Mouse (Mus musculus) kidney, adult 8-10 months (tissue): ENCODE measurements around the gene Pygl.

ENCODE experiments used
- DNase-seq, 2 experiments: peaks; one replicate each; pipeline ENCODE4 v3.0.0; 2022

The Pygl gene

GRCm38 (mm10) chr12:70231294-70231693, at the start of gene Pygl:
Gene Pygl, minus strand, starts transcription at chr12:70231488.
- DNase-seq: no peak

- no peak for DNase-seq
These were observed 49.6 kb upstream of the Pygl start for GRCm38 (mm10) chr12:70280930-70281329.

- DNase-seq: peak in 1 of 2 experiments; percentile 15
These were observed 49.1 kb upstream of the Pygl start for GRCm38 (mm10) chr12:70280381-70280780.

GRCm38 (mm10) chr12:70277071-70277939, 46.0 kb upstream of the Pygl start:
- peak in 1 of 2 experiments; percentile 10 for DNase-seq

GRCm38 (mm10) chr12:70269724-70270123, 38.4 kb upstream of the Pygl start:
- no peak for DNase-seq

GRCm38 (mm10) chr12:70267314-70267713, 36.0 kb upstream of the Pygl start:
- DNase-seq: no peak

- DNase-seq: no peak
These were observed 35.2 kb upstream of the Pygl start for GRCm38 (mm10) chr12:70266494-70266931.

- no peak for DNase-seq
These were observed 32.4 kb upstream of the Pygl start for GRCm38 (mm10) chr12:70263721-70264120.

GRCm38 (mm10) chr12:70262271-70262953, 31.1 kb upstream of the Pygl start:
- no peak for DNase-seq

GRCm38 (mm10) chr12:70251210-70251884, 20.1 kb upstream of the Pygl start:
- DNase-seq: no peak

- DNase-seq: no peak
These were observed 18.4 kb upstream of the Pygl start for GRCm38 (mm10) chr12:70249616-70250157.

- DNase-seq: no peak
These were observed 16.6 kb upstream of the Pygl start for GRCm38 (mm10) chr12:70247683-70248474.

GRCm38 (mm10) chr12:70242550-70242949, 11.3 kb upstream of the Pygl start:
- no peak for DNase-seq

- DNase-seq: no peak
These were observed 8.5 kb upstream of the Pygl start for GRCm38 (mm10) chr12:70239741-70240140.

GRCm38 (mm10) chr12:70238604-70239003, 7.3 kb upstream of the Pygl start:
- DNase-seq: no peak

- DNase-seq: peak; percentile 57 to 70
These were observed 3.7 kb upstream of the Pygl start for GRCm38 (mm10) chr12:70234938-70235484.

- DNase-seq: peak in 1 of 2 experiments; percentile 63
These were observed 3.1 kb upstream of the Pygl start for GRCm38 (mm10) chr12:70234411-70234810.

GRCm38 (mm10) chr12:70233637-70234315, 2.5 kb upstream of the Pygl start:
- no peak for DNase-seq

- DNase-seq: no peak
These were observed 794 bp upstream of the Pygl start for GRCm38 (mm10) chr12:70232020-70232544.

- no peak for DNase-seq
These were observed 3.1 kb downstream of the Pygl start for GRCm38 (mm10) chr12:70228155-70228554.
